Mouse (Mus musculus) thymus, adult 2 months (tissue): Measurements from ENCODE around the gene Arhgap45.

Source experiments
- CTCF ChIP-seq: fragments of 200-500 bp; IDR thresholded peaks from 2 replicates; pipeline ENCODE4 v1.5.1; 2012; ENCODE audit warnings: mild to moderate bottlenecking, control low read depth, low read length, moderate library complexity, borderline replicate concordance; ENCODE audit not compliant: control insufficient read depth, poor library complexity, insufficient read depth; ENCODE audit errors: extremely low read depth
- POLR2A ChIP-seq: fragments of 200-500 bp; IDR thresholded peaks from 2 replicates; pipeline ENCODE4 v1.6.1; 2012; ENCODE audit warnings: mild to moderate bottlenecking, low read length, control low read depth, moderate library complexity; ENCODE audit not compliant: control insufficient read depth, poor library complexity, insufficient read depth; ENCODE audit errors: extremely low read depth

GRCm38 (mm10) chr10:80063877-80064650 lies 47.6 kb downstream of the Arhgap45 start:
- no peak for TF ChIP-seq CTCF
- TF ChIP-seq POLR2A: no peak
